Mouse (Mus musculus) layer of hippocampus, adult 6 months (tissue): ENCODE results near the gene Mypop. TPM values are rescaled to one million over a fixed set of nuclear protein-coding genes. Genes with fewer than 3 reads are reported as not detected.

ENCODE experiments used
- long read RNA-seq, 2 experiments: library from polyadenylated mRNA; unstranded; transcript quantifications; one replicate each; pipeline ENCODE4 v2.0.0; 2019 to 2020
- polyA plus RNA-seq: library from polyadenylated mRNA; unstranded; fragments of <200 nt; fragmentation: Nextera tagmentation; gene quantifications from 2 replicates; pipeline ENCODE4 v1.2.3, GENCODE M21; 2021

Mypop gene
- 4.8 and 6.6 TPM in 2 replicates for polyA plus RNA-seq
- long read RNA-seq, experiment 1, partial matches to known transcripts, result 0 of 3 reads
- long read RNA-seq, experiment 1, other reads (novel, unspliced or antisense), result 3 of 3 reads
- long read RNA-seq, experiment 2, transcript Mypop-201 (3 exons, 2,173 nt), result major isoform, 28 of 31 reads
- long read RNA-seq, experiment 2, partial matches to known transcripts, result 3 of 31 reads
- long read RNA-seq, experiment 2, other reads (novel, unspliced or antisense), result 0 of 31 reads

GRCm38 (mm10) chr7:18990601-18991295 lies at the start of gene Mypop:
Gene Mypop (plus strand): TSS chr7:18991245.

GRCm38 (mm10) chr7:18987100-18987499 lies 3.9 kb upstream of the Mypop start, which contains the start of gene Nanos2:
Gene Nanos2 (plus strand): TSS chr7:18987400.

GRCm38 (mm10) chr7:19003902-19004630 lies 13.0 kb downstream of the Mypop start, which contains the start of gene Irf2bp1:
Gene Irf2bp1 (plus strand): TSS chr7:19004044.

GRCm38 (mm10) chr7:19023357-19023814 lies 32.3 kb downstream of the Mypop start, which contains the start of gene Foxa3:
Gene Foxa3 (minus strand): TSS chr7:19023538.

GRCm38 (mm10) chr7:19024096-19024506 lies 33.1 kb downstream of the Mypop start, which contains the start of gene Sympk:
Gene Sympk (plus strand): TSS chr7:19024377.

Other genes starting within 250 kb of the Mypop start
- not detected in 2 replicates for gene Psg19, start 192.7 kb upstream of the Mypop start, polyA plus RNA-seq
- gene Psg17, start 169.6 kb upstream of the Mypop start, polyA plus RNA-seq, result not detected in 2 replicates
- 0.51 and 0.70 TPM in 2 replicates for gene Mill2, start 151.3 kb upstream of the Mypop start, polyA plus RNA-seq
- gene Pglyrp1, start 119.9 kb upstream of the Mypop start, polyA plus RNA-seq, result 8.7 and 9.9 TPM in 2 replicates
- 12.1 and 13.0 TPM in 2 replicates for gene Ccdc61, start 80.8 kb upstream of the Mypop start, polyA plus RNA-seq
- gene Nova2, start 65.4 kb upstream of the Mypop start, polyA plus RNA-seq, result 3.8 and 4.1 TPM in 2 replicates
- gene Nanos2, start 3.8 kb upstream of the Mypop start, polyA plus RNA-seq, result not detected in 2 replicates
- 6.9 and 8.8 TPM in 2 replicates for gene Irf2bp1, start 12.8 kb downstream of the Mypop start, polyA plus RNA-seq
- not detected in 2 replicates for gene Foxa3, start 32.3 kb downstream of the Mypop start, polyA plus RNA-seq
- gene Sympk, start 33.1 kb downstream of the Mypop start, polyA plus RNA-seq, result 18.9 and 23.2 TPM in 2 replicates
- 0.23 and 0.24 TPM in 2 replicates for gene Rsph6a, start 63.4 kb downstream of the Mypop start, polyA plus RNA-seq
- gene Dmwd, start 85.0 kb downstream of the Mypop start, polyA plus RNA-seq, result 22.3 and 22.4 TPM in 2 replicates
- gene Dmpk, start 92.6 kb downstream of the Mypop start, polyA plus RNA-seq, result 0.72 and 1.8 TPM in 2 replicates
- gene Six5, start 103.3 kb downstream of the Mypop start, polyA plus RNA-seq, result 0.28 and 0.30 TPM in 2 replicates
- 0.10 and 0.23 TPM in 2 replicates for gene Gm4969, start 127.1 kb downstream of the Mypop start, polyA plus RNA-seq
- 7.0 and 8.7 TPM in 2 replicates for gene Fbxo46, start 128.6 kb downstream of the Mypop start, polyA plus RNA-seq
- 13.3 and 14.4 TPM in 2 replicates for gene Qpctl, start 158.0 kb downstream of the Mypop start, polyA plus RNA-seq
- 129 and 137 TPM in 2 replicates for gene Snrpd2, start 158.5 kb downstream of the Mypop start, polyA plus RNA-seq
- 0.13 TPM in 1 of 2 replicates, not detected in the other for gene Gipr, start 174.9 kb downstream of the Mypop start, polyA plus RNA-seq
- 6.0 and 6.1 TPM in 2 replicates for gene Eml2, start 185.2 kb downstream of the Mypop start, polyA plus RNA-seq
- gene Gpr4, start 221.3 kb downstream of the Mypop start, polyA plus RNA-seq, result 1.5 and 2.0 TPM in 2 replicates
- 34.8 and 38.3 TPM in 2 replicates for gene Opa3, start 237.1 kb downstream of the Mypop start, polyA plus RNA-seq